ENCODE assay signal across 13 mouse cellular contexts in genomic region chr5:36445028-36445427, GRCm38 (mm10). TPM values are rescaled to one million over a fixed set of nuclear protein-coding genes. Genes with fewer than 3 reads are reported as not detected.
DNase-seq lines count a peak whose midpoint lies in the region; TF ChIP-seq lines count a peak whose summit lies in the region.
"Had no signal": no experiment of that assay in that cellular context is flagged by ENCODE, and none has a peak within 500 bp of the region (broad histone marks: within the 10 kb centered on the region; RNA-seq: fewer than 3 reads in every experiment).

No protein-coding gene starts in this region.

- no peak overlapping the region for H3K4me3 ChIP-seq in cerebellum, adult 2 months (replicated peaks; ENCODE audit: insufficient read depth, low read depth, low read length)
- H3K4me3 ChIP-seq: gastrocnemius, adult 2 months; kidney, embryonic 15.5 days; liver, embryonic 13.5 days; myocyte had no signal

- no peak for TF ChIP-seq POLR2A in brain, embryonic 14.5 days (IDR thresholded peaks at IDR 0.05; ENCODE audit: borderline replicate concordance, extremely low read depth, insufficient read depth, insufficient read length, poor library complexity, severe bottlenecking)
- no peak for TF ChIP-seq POLR2A in cerebellum, adult 2 months (IDR thresholded peaks at IDR 0.05; ENCODE audit: borderline replicate concordance, insufficient read depth, low read length)

- peaks cover 12% of the 10 kb centered on the region for H3K4me1 ChIP-seq in cerebellum, adult 2 months (ENCODE audit: control insufficient read depth, insufficient read depth, low read length)
- H3K4me1 ChIP-seq: kidney, embryonic 15.5 days; liver, embryonic 13.5 days had no signal

- intact Hi-C loops in left cerebral cortex, postnatal 4 days (cut with DNase I) = no loop called here

- no peaks in the 10 kb centered on the region for H3K27me3 ChIP-seq in cerebellum, adult 2 months (ENCODE audit: control insufficient read depth, insufficient read depth, low read length)
- H3K27me3 ChIP-seq: kidney, embryonic 15.5 days had no signal

- no peak for TF ChIP-seq CTCF in brain, embryonic 14.5 days (IDR thresholded peaks at IDR 0.05; ENCODE audit: borderline replicate concordance, extremely low read depth, insufficient read depth, insufficient read length)
- TF ChIP-seq CTCF in cerebellum, adult 2 months (IDR thresholded peaks at IDR 0.05; ENCODE audit: borderline replicate concordance, insufficient read depth, low read depth, low read length) = no peak

- peak; percentile 69 for DNase-seq in left cerebral cortex, postnatal 4 days
- no peak for DNase-seq in left cerebral cortex, adult 8-10 months (ENCODE audit: low spot score in 2 of 2)
- DNase-seq in brain, embryonic 14.5 days (ENCODE audit: low read depth) = peak; percentile 50
- DNase-seq in cerebellum, adult 2 months = peak; percentile 69 to 78
- peak; percentile 19 for DNase-seq in forelimb bud, embryonic 11.5 days (ENCODE audit: low read depth, low spot score)
- no peak for DNase-seq in gastrocnemius, postnatal 10 days
- DNase-seq in embryo, embryonic 10 days (ENCODE audit: low spot score) = no peak
- DNase-seq in left cerebral cortex, adult 9 months (ENCODE audit: low spot score in 2 of 2) = no peak
- DNase-seq: gastrocnemius, adult 2 months; liver, embryonic 13.5 days had no signal

- WGBS in cerebellum, adult 2 months = 5% methylated on average over 8 of the region's 8 CpGs

- H3K27ac ChIP-seq in cerebellum, adult 2 months (ENCODE audit: insufficient read depth, low read length) = no peak overlapping the region
- H3K27ac ChIP-seq: gastrocnemius, adult 2 months; kidney, embryonic 15.5 days; liver, embryonic 13.5 days had no signal

RNA-seq across cellular contexts. Expression of gene Grpel1, which starts 19.8 kb away (rescaled TPM):
- total RNA-seq in left cerebral cortex, postnatal 4 days (2021) = 10 to 100 TPM; 20.5 to 21.1 TPM
- 10 to 100 TPM; 21.3 to 24.9 (median 22.8) TPM for total RNA-seq in left cerebral cortex, adult 8-10 months (2022)
- polyA plus RNA-seq in brain, embryonic 14.5 days (2012; rRNA removed) = 21.4 and 21.9 TPM in 2 replicates
- 25.8 and 27.3 TPM in 2 replicates for polyA plus RNA-seq in cerebellum, adult 2 months (2012; rRNA removed)
- 10 to 100 TPM; 32.7 to 36.2 TPM for total RNA-seq in gastrocnemius, postnatal 10 days (2021)

RNA-seq across cellular contexts. Expression of gene Tada2b, which starts 39.1 kb away (rescaled TPM):
- total RNA-seq in left cerebral cortex, postnatal 4 days (2021) = 10 to 100 TPM; 30.8 to 31.0 TPM
- 10 to 100 TPM; 30.0 to 32.6 (median 30.5) TPM for total RNA-seq in left cerebral cortex, adult 8-10 months (2022)
- 16.9 and 19.8 TPM in 2 replicates for polyA plus RNA-seq in brain, embryonic 14.5 days (2012; rRNA removed)
- polyA plus RNA-seq in cerebellum, adult 2 months (2012; rRNA removed) = 18.6 and 19.2 TPM in 2 replicates
- total RNA-seq in gastrocnemius, postnatal 10 days (2021) = 10 to 100 TPM; 12.0 to 12.1 TPM

RNA-seq across cellular contexts. Expression of gene Ccdc96, which starts 39.4 kb away (rescaled TPM):
- total RNA-seq in left cerebral cortex, postnatal 4 days (2021) = 1 to 10 TPM; 1.5 TPM
- total RNA-seq in left cerebral cortex, adult 8-10 months (2022) = 1 to 10 TPM in 2 of 4 experiments, under 1 TPM in 2; 0.59 to 1.1 (median 0.99) TPM
- 2.1 and 3.4 TPM in 2 replicates for polyA plus RNA-seq in brain, embryonic 14.5 days (2012; rRNA removed)
- 1.0 and 1.4 TPM in 2 replicates for polyA plus RNA-seq in cerebellum, adult 2 months (2012; rRNA removed)
- total RNA-seq in gastrocnemius, postnatal 10 days (2021) = under 1 TPM; 0.12 to 0.16 TPM

RNA-seq across cellular contexts. Expression of gene Sorcs2, which starts 47.1 kb away (rescaled TPM):
- total RNA-seq in left cerebral cortex, postnatal 4 days (2021) = 10 to 100 TPM; 33.9 to 35.4 TPM
- 10 to 100 TPM; 37.3 to 41.7 (median 41.3) TPM for total RNA-seq in left cerebral cortex, adult 8-10 months (2022)
- polyA plus RNA-seq in brain, embryonic 14.5 days (2012; rRNA removed) = 16.7 and 29.0 TPM in 2 replicates
- polyA plus RNA-seq in cerebellum, adult 2 months (2012; rRNA removed) = 8.0 and 8.7 TPM in 2 replicates
- total RNA-seq in gastrocnemius, postnatal 10 days (2021) = 10 to 100 TPM; 15.6 to 16.0 TPM
- total RNA-seq: MEL had no signal

Comparison
In these comparisons a context has a peak if more than half of its experiments do, and no peak if none do; other contexts are left out.
1. DNase-seq: peak in left cerebral cortex, postnatal 4 days (single experiment), brain, embryonic 14.5 days (single experiment), cerebellum, adult 2 months (2 of 2) and forelimb bud, embryonic 11.5 days (single experiment); none in left cerebral cortex, adult 8-10 months (0 of 2), gastrocnemius, postnatal 10 days (single experiment), embryo, embryonic 10 days (single experiment) and left cerebral cortex, adult 9 months (0 of 2).